ENCODE assay signal across 8 mouse cellular contexts in genomic region chr17:66112166-66112565, GRCm38 (mm10). TPM values are rescaled to one million over a fixed set of nuclear protein-coding genes. Genes with fewer than 3 reads are reported as not detected.
DNase-seq lines count a peak whose midpoint lies in the region; ATAC-seq and TF ChIP-seq lines count a peak whose summit lies in the region.

No protein-coding gene starts in this region.

- peaks cover 14% of the 10 kb centered on the region for H3K4me1 ChIP-seq in forebrain, embryonic 12.5 days
- H3K4me1 ChIP-seq in liver, embryonic 12.5 days = peaks cover 36% of the 10 kb centered on the region

- 53% methylated on average over 4 of the region's 4 CpGs for WGBS in forebrain, embryonic 12.5 days
- WGBS in liver, embryonic 12.5 days (ENCODE audit: insufficient replicate concordance) = 28% methylated on average over 4 of the region's 4 CpGs

- DNase-seq in gastrocnemius, adult 2 months = no peak
- DNase-seq in gastrocnemius, adult 18-20 months (ENCODE audit: low spot score) = no peak
- peak; percentile 10 for DNase-seq in 3T3-L1 (ENCODE audit: low read depth, low spot score)
- no peak for DNase-seq in ovary, postnatal 36 days (ENCODE audit: low spot score)
- DNase-seq in left cerebral cortex, postnatal 4 days = no peak
- no peak for DNase-seq in retina, embryonic 14.5 days (ENCODE audit: low spot score)

- peaks cover 35% of the 10 kb centered on the region for H3K36me3 ChIP-seq in forebrain, embryonic 12.5 days (replicated peaks)
- H3K36me3 ChIP-seq in liver, embryonic 12.5 days = peaks cover 37% of the 10 kb centered on the region

- intact Hi-C loops in gastrocnemius, adult 2 months (cut with DNase I) = no loop called here
- intact Hi-C loops in left cerebral cortex, postnatal 4 days (cut with DNase I) = no loop called here

- peak overlapping the region; percentile 79 for H3K9ac ChIP-seq in forebrain, embryonic 12.5 days
- peak overlapping the region; percentile 83 for H3K9ac ChIP-seq in liver, embryonic 12.5 days

- TF ChIP-seq CTCF in gastrocnemius, adult 2 months (IDR thresholded peaks at IDR 0.05) = no peak

- no peaks in the 10 kb centered on the region for H3K27me3 ChIP-seq in forebrain, embryonic 12.5 days
- H3K27me3 ChIP-seq in liver, embryonic 12.5 days (replicated peaks) = no peaks in the 10 kb centered on the region

- no peaks in the 10 kb centered on the region for H3K9me3 ChIP-seq in forebrain, embryonic 12.5 days
- no peaks in the 10 kb centered on the region for H3K9me3 ChIP-seq in liver, embryonic 12.5 days (replicated peaks)

- peak overlapping the region; percentile 92 for H3K27ac ChIP-seq in gastrocnemius, adult 2 months
- no peak overlapping the region for H3K27ac ChIP-seq in forebrain, embryonic 12.5 days
- peak overlapping the region; percentile 89 for H3K27ac ChIP-seq in liver, embryonic 12.5 days

- no peak for ATAC-seq in forebrain, embryonic 12.5 days (ENCODE audit: low FRiP score)
- no peak for ATAC-seq in liver, embryonic 12.5 days

- H3K4me2 ChIP-seq in forebrain, embryonic 12.5 days = peak overlapping the region; percentile 64
- peak overlapping the region; percentile 75 for H3K4me2 ChIP-seq in liver, embryonic 12.5 days

- peak overlapping the region; percentile 90 for H3K4me3 ChIP-seq in gastrocnemius, adult 2 months
- H3K4me3 ChIP-seq in forebrain, embryonic 12.5 days (replicated peaks) = peak overlapping the region; percentile 85
- peak overlapping the region; percentile 91 for H3K4me3 ChIP-seq in liver, embryonic 12.5 days

RNA-seq across cellular contexts. Expression of gene Washc1, which starts 0.8 kb away (rescaled TPM):
- 10 to 100 TPM; 16.4 to 18.7 TPM for total RNA-seq in gastrocnemius, adult 2 months (2021)
- 10 to 100 TPM; 15.0 to 16.6 TPM for total RNA-seq in gastrocnemius, adult 18-20 months (2021)
- polyA plus RNA-seq in forebrain, embryonic 12.5 days (2016; fragmentation: Nextera tagmentation; extraction: Ambion mirVana) = 34.8 and 35.2 TPM in 2 replicates
- polyA plus RNA-seq in liver, embryonic 12.5 days (2016; fragmentation: Nextera tagmentation; extraction: Ambion mirVana) = 23.0 and 23.9 TPM in 2 replicates
- 10 to 100 TPM; 58.2 to 60.3 TPM for total RNA-seq in left cerebral cortex, postnatal 4 days (2021)

RNA-seq across cellular contexts. Expression of gene Ndufv2, which starts 10.8 kb away (rescaled TPM):
- 100 to 1,000 TPM; 610 to 870 TPM for total RNA-seq in gastrocnemius, adult 2 months (2021)
- total RNA-seq in gastrocnemius, adult 18-20 months (2021) = 100 to 1,000 TPM; 702 to 718 TPM
- polyA plus RNA-seq in forebrain, embryonic 12.5 days (2016; fragmentation: Nextera tagmentation; extraction: Ambion mirVana) = 272 and 275 TPM in 2 replicates
- 234 and 239 TPM in 2 replicates for polyA plus RNA-seq in liver, embryonic 12.5 days (2016; fragmentation: Nextera tagmentation; extraction: Ambion mirVana)
- total RNA-seq in left cerebral cortex, postnatal 4 days (2021) = 100 to 1,000 TPM; 200 to 211 TPM

RNA-seq across cellular contexts. Expression of gene Ddx11, which starts 11.2 kb away (rescaled TPM):
- total RNA-seq in gastrocnemius, adult 2 months (2021) = 1 to 10 TPM in 1 of 2 experiments, under 1 TPM in 1; 0.38 to 1.5 TPM
- 1 to 10 TPM in 1 of 2 experiments, under 1 TPM in 1; 0.75 to 1.2 TPM for total RNA-seq in gastrocnemius, adult 18-20 months (2021)
- 25.0 and 30.2 TPM in 2 replicates for polyA plus RNA-seq in forebrain, embryonic 12.5 days (2016; fragmentation: Nextera tagmentation; extraction: Ambion mirVana)
- polyA plus RNA-seq in liver, embryonic 12.5 days (2016; fragmentation: Nextera tagmentation; extraction: Ambion mirVana) = 15.5 and 16.1 TPM in 2 replicates
- total RNA-seq in left cerebral cortex, postnatal 4 days (2021) = 1 to 10 TPM; 6.1 to 6.5 TPM

RNA-seq across cellular contexts. Expression of gene Ankrd12, which starts 35.3 kb away (rescaled TPM):
- total RNA-seq in gastrocnemius, adult 2 months (2021) = 10 to 100 TPM; 12.6 to 12.8 TPM
- 10 to 100 TPM; 16.3 to 19.6 TPM for total RNA-seq in gastrocnemius, adult 18-20 months (2021)
- 48.0 and 52.9 TPM in 2 replicates for polyA plus RNA-seq in forebrain, embryonic 12.5 days (2016; fragmentation: Nextera tagmentation; extraction: Ambion mirVana)
- 8.6 and 8.8 TPM in 2 replicates for polyA plus RNA-seq in liver, embryonic 12.5 days (2016; fragmentation: Nextera tagmentation; extraction: Ambion mirVana)
- 100 to 1,000 TPM; 146 to 153 TPM for total RNA-seq in left cerebral cortex, postnatal 4 days (2021)
